ENCODE assay signal across 14 mouse cellular contexts in the genomic region with DNA sequence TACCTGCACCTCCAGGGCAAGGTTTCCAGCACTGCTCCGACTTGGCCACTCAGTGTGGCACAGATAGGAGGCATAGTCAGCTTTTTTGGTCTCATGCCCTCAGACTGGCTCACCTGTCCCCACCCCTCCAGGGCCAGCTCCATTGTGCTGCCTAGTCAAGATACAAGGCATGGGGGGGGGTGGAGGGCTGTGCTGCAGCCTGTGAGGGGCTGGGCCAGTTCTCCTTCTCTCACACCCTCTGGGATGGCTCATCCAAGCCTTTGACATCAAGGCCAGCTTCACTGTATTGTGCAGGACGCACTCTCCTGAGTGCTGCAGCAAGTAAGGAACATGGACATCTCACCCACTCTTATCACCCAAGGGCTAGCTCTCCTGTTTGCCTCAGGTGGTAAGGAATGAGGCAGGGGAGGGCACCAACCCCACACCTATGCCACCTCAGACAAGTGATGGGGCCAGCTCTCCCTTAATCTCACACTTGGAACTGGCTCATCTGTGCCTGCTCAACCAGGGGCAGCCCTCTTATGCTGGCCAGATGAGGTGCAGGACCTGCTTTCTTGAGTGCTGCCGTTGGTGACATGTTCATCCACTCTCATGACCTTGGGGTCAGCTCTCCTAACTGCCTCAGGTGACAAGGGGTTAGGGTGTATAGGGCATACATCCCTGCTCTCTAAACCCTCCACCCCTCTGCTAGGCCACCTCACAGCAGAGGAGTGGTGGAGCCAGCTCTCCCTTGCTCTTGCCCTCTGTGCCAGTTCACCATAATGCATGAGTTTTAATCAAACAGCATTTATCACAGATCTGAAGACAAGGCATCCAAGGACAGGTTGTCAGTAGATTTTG. TPM values are rescaled to one million over a fixed set of nuclear protein-coding genes. Genes with fewer than 3 reads are reported as not detected.
DNase-seq lines count a peak whose midpoint lies in the region; ATAC-seq and TF ChIP-seq lines count a peak whose summit lies in the region.
"Not testable (repeated sequence)": the region's sequence is repeated elsewhere in the genome, so short reads cannot be mapped to it uniquely, and the experiment has no call there.
"Had no signal": no experiment of that assay in that cellular context is flagged by ENCODE, and none has a peak within 500 bp of the region (broad histone marks: within the 10 kb centered on the region; RNA-seq: fewer than 3 reads in every experiment).

No protein-coding gene starts in this region.

- not testable (repeated sequence) for H3K9me3 ChIP-seq in embryonic facial prominence, embryonic 11.5 days (replicated peaks; ENCODE audit: control insufficient read depth, low read length); forebrain, embryonic 15.5 days; hindbrain, embryonic 11.5 days (ENCODE audit: control insufficient read depth, low read length); intestine, embryonic 15.5 days; lung, postnatal 0 days (ENCODE audit: low read length); neural tube, embryonic 11.5 days (ENCODE audit: control insufficient read depth, low read length); stomach, postnatal 0 days (ENCODE audit: control insufficient read depth, low read length)
- peaks cover 18% of the 10 kb centered on the region for H3K9me3 ChIP-seq in limb, embryonic 13.5 days

- not testable (repeated sequence) for H3K4me2 ChIP-seq in embryonic facial prominence, embryonic 11.5 days (ENCODE audit: low read depth, low read length); forebrain, embryonic 15.5 days (replicated peaks); hindbrain, embryonic 11.5 days (replicated peaks; ENCODE audit: low read depth, low read length); intestine, embryonic 15.5 days (replicated peaks); limb, embryonic 13.5 days (replicated peaks); lung, postnatal 0 days (replicated peaks; ENCODE audit: low read depth, low read length); neural tube, embryonic 11.5 days (ENCODE audit: low read depth); stomach, postnatal 0 days (replicated peaks; ENCODE audit: low read depth)

- H3K4me1 ChIP-seq in embryonic facial prominence, embryonic 11.5 days (ENCODE audit: control insufficient read depth, insufficient read depth, low read length); forebrain, embryonic 15.5 days; hindbrain, embryonic 11.5 days (replicated peaks; ENCODE audit: control insufficient read depth, insufficient read depth, low read length); intestine, embryonic 15.5 days (replicated peaks); limb, embryonic 13.5 days; lung, postnatal 0 days (ENCODE audit: insufficient read depth, low read depth, low read length); neural tube, embryonic 11.5 days (ENCODE audit: control insufficient read depth, insufficient read depth, low read length); stomach, postnatal 0 days (replicated peaks; ENCODE audit: control insufficient read depth, insufficient read depth): not testable (repeated sequence)

- not testable (repeated sequence) for DNase-seq in embryonic facial prominence, embryonic 11.5 days (ENCODE audit: low spot score); hindbrain, embryonic 11.5 days (ENCODE audit: low spot score); lung, postnatal 0 days (ENCODE audit: low spot score); neural tube, embryonic 11.5 days (ENCODE audit: low spot score); stomach, postnatal 0 days (ENCODE audit: low spot score)

- 78% methylated on average over 3 of the region's 3 CpGs for WGBS in embryonic facial prominence, embryonic 11.5 days
- WGBS in forebrain, embryonic 15.5 days = 86% methylated on average over 3 of the region's 3 CpGs
- 75% methylated on average over 3 of the region's 3 CpGs for WGBS in hindbrain, embryonic 11.5 days
- 82% methylated on average over 3 of the region's 3 CpGs for WGBS in intestine, embryonic 15.5 days
- 82% methylated on average over 3 of the region's 3 CpGs for WGBS in limb, embryonic 13.5 days
- 76% methylated on average over 3 of the region's 3 CpGs for WGBS in lung, postnatal 0 days
- WGBS in neural tube, embryonic 11.5 days = 86% methylated on average over 3 of the region's 3 CpGs
- 70% methylated on average over 3 of the region's 3 CpGs for WGBS in stomach, postnatal 0 days

- TF ChIP-seq EP300 in lung, postnatal 0 days (IDR thresholded peaks at IDR 0.05); stomach, postnatal 0 days (optimal IDR thresholded peaks at IDR 0.05): not testable (repeated sequence)

- not testable (repeated sequence) for TF ChIP-seq CTCF in lung, postnatal 0 days (IDR thresholded peaks at IDR 0.05); stomach, postnatal 0 days (IDR thresholded peaks at IDR 0.05; ENCODE audit: low read depth)

- H3K4me3 ChIP-seq in embryonic facial prominence, embryonic 11.5 days (ENCODE audit: low read depth, low read length); forebrain, embryonic 15.5 days; hindbrain, embryonic 11.5 days (ENCODE audit: low read depth, low read length); intestine, embryonic 15.5 days (replicated peaks); limb, embryonic 13.5 days; lung, postnatal 0 days (ENCODE audit: low read depth, low read length); neural tube, embryonic 11.5 days (ENCODE audit: low read depth, low read length); stomach, postnatal 0 days (ENCODE audit: low read depth, low read length): not testable (repeated sequence)

- H3K9ac ChIP-seq in embryonic facial prominence, embryonic 11.5 days (replicated peaks; ENCODE audit: low read length); forebrain, embryonic 15.5 days (replicated peaks); hindbrain, embryonic 11.5 days (ENCODE audit: low read depth, low read length); intestine, embryonic 15.5 days; limb, embryonic 13.5 days; lung, postnatal 0 days (replicated peaks; ENCODE audit: low read depth); neural tube, embryonic 11.5 days (ENCODE audit: low read length); stomach, postnatal 0 days (ENCODE audit: low read length): not testable (repeated sequence)

- not testable (repeated sequence) for H3K27me3 ChIP-seq in embryonic facial prominence, embryonic 11.5 days (ENCODE audit: control insufficient read depth, insufficient read depth, low read length); forebrain, embryonic 15.5 days; hindbrain, embryonic 11.5 days (ENCODE audit: control insufficient read depth, insufficient read depth, low read length); intestine, embryonic 15.5 days (replicated peaks); limb, embryonic 13.5 days; lung, postnatal 0 days (replicated peaks; ENCODE audit: insufficient read depth, low read length); neural tube, embryonic 11.5 days (ENCODE audit: control insufficient read depth, insufficient read depth, low read length); stomach, postnatal 0 days (ENCODE audit: control insufficient read depth, insufficient read depth, low read length)

- ATAC-seq in embryonic facial prominence, embryonic 11.5 days (replicated peaks; ENCODE audit: insufficient number of reproducible peaks, low FRiP score, low TSS enrichment, low read depth) = peak; percentile 73; the same call in 1 of the 2 replicates
- ATAC-seq in forebrain, embryonic 15.5 days (replicated peaks) = 0 out of 2 replicates have a peak, but pooled peaks have one; percentile 26
- peak; percentile 59 for ATAC-seq in hindbrain, embryonic 11.5 days (ENCODE audit: low FRiP score)
- ATAC-seq in intestine, embryonic 15.5 days = peak; percentile 25; the same call in 1 of the 2 replicates
- ATAC-seq in limb, embryonic 13.5 days (ENCODE audit: low FRiP score, low read depth) = peak; percentile 51
- peak; percentile 16; the same call in 1 of the 2 replicates for ATAC-seq in lung, postnatal 0 days
- ATAC-seq in neural tube, embryonic 11.5 days (ENCODE audit: insufficient read depth, low FRiP score, low TSS enrichment) = peak; percentile 13
- peak; percentile 53 for ATAC-seq in stomach, postnatal 0 days (ENCODE audit: low FRiP score, low TSS enrichment)

- not testable (repeated sequence) for H3K27ac ChIP-seq in embryonic facial prominence, embryonic 11.5 days (replicated peaks; ENCODE audit: low read depth, low read length); forebrain, embryonic 15.5 days (replicated peaks); hindbrain, embryonic 11.5 days (ENCODE audit: low read depth, low read length); intestine, embryonic 15.5 days; limb, embryonic 13.5 days; lung, postnatal 0 days (ENCODE audit: low read length); neural tube, embryonic 11.5 days (ENCODE audit: low read depth, low read length); stomach, postnatal 0 days (replicated peaks)

- not testable (repeated sequence) for H3K36me3 ChIP-seq in embryonic facial prominence, embryonic 11.5 days (replicated peaks; ENCODE audit: control insufficient read depth, insufficient read depth, low read depth, low read length); forebrain, embryonic 15.5 days; hindbrain, embryonic 11.5 days (ENCODE audit: control insufficient read depth, insufficient read depth, low read length); intestine, embryonic 15.5 days; limb, embryonic 13.5 days; lung, postnatal 0 days (ENCODE audit: insufficient read depth, low read length); neural tube, embryonic 11.5 days (ENCODE audit: control insufficient read depth, insufficient read depth, low read length); stomach, postnatal 0 days (ENCODE audit: control insufficient read depth, insufficient read depth, low read length)

RNA-seq across cellular contexts. Expression of a gene that starts 15.5 kb away (rescaled TPM):
- polyA plus RNA-seq in embryonic facial prominence, embryonic 11.5 days (2014; fragmentation: Nextera tagmentation; extraction: Ambion mirVana) = not detected in 2 replicates
- not detected in 2 replicates for polyA plus RNA-seq in forebrain, embryonic 15.5 days (2015; fragmentation: Nextera tagmentation; extraction: Ambion mirVana)
- not detected in 2 replicates for polyA plus RNA-seq in hindbrain, embryonic 11.5 days (2014; fragmentation: Nextera tagmentation; extraction: Ambion mirVana)
- polyA plus RNA-seq in intestine, embryonic 15.5 days (2015; fragmentation: Nextera tagmentation; extraction: Ambion mirVana) = 0.23 TPM in 1 of 2 replicates, not detected in the other
- polyA plus RNA-seq in limb, embryonic 13.5 days (2015; fragmentation: Nextera tagmentation; extraction: Ambion mirVana) = 0.18 and 0.33 TPM in 2 replicates
- polyA plus RNA-seq in lung, postnatal 0 days (2015; fragmentation: Nextera tagmentation; extraction: Ambion mirVana) = not detected in 2 replicates
- polyA plus RNA-seq in neural tube, embryonic 11.5 days (2014; fragmentation: Nextera tagmentation; extraction: Ambion mirVana) = not detected in 2 replicates
- not detected in 2 replicates for polyA plus RNA-seq in stomach, postnatal 0 days (2015; fragmentation: Nextera tagmentation; extraction: Ambion mirVana)
- polyA plus RNA-seq: brain, embryonic 14.5 days; frontal cortex, adult 2 months; lung, embryonic 14.5 days; thymus, adult 2 months had no signal

RNA-seq across cellular contexts. Expression of a gene that starts 32.6 kb away (rescaled TPM):
- polyA plus RNA-seq in embryonic facial prominence, embryonic 11.5 days (2014; fragmentation: Nextera tagmentation; extraction: Ambion mirVana) = not detected in 2 replicates
- not detected in 2 replicates for polyA plus RNA-seq in forebrain, embryonic 15.5 days (2015; fragmentation: Nextera tagmentation; extraction: Ambion mirVana)
- not detected in 2 replicates for polyA plus RNA-seq in hindbrain, embryonic 11.5 days (2014; fragmentation: Nextera tagmentation; extraction: Ambion mirVana)
- polyA plus RNA-seq in intestine, embryonic 15.5 days (2015; fragmentation: Nextera tagmentation; extraction: Ambion mirVana) = not detected in 2 replicates
- not detected in 2 replicates for polyA plus RNA-seq in limb, embryonic 13.5 days (2015; fragmentation: Nextera tagmentation; extraction: Ambion mirVana)
- not detected in 2 replicates for polyA plus RNA-seq in lung, postnatal 0 days (2015; fragmentation: Nextera tagmentation; extraction: Ambion mirVana)
- polyA plus RNA-seq in neural tube, embryonic 11.5 days (2014; fragmentation: Nextera tagmentation; extraction: Ambion mirVana) = not detected in 2 replicates
- polyA plus RNA-seq in stomach, postnatal 0 days (2015; fragmentation: Nextera tagmentation; extraction: Ambion mirVana) = not detected in 2 replicates
- polyA plus RNA-seq: brain, embryonic 14.5 days; frontal cortex, adult 2 months; limb, embryonic 14.5 days; lung, embryonic 14.5 days; thymus, adult 2 months; urinary bladder, adult 2 months had no signal

RNA-seq across cellular contexts. Expression of a gene that starts 57.2 kb away (rescaled TPM):
- polyA plus RNA-seq in embryonic facial prominence, embryonic 11.5 days (2014; fragmentation: Nextera tagmentation; extraction: Ambion mirVana) = not detected in 2 replicates
- not detected in 2 replicates for polyA plus RNA-seq in forebrain, embryonic 15.5 days (2015; fragmentation: Nextera tagmentation; extraction: Ambion mirVana)
- not detected in 2 replicates for polyA plus RNA-seq in hindbrain, embryonic 11.5 days (2014; fragmentation: Nextera tagmentation; extraction: Ambion mirVana)
- polyA plus RNA-seq in intestine, embryonic 15.5 days (2015; fragmentation: Nextera tagmentation; extraction: Ambion mirVana) = not detected in 2 replicates
- not detected in 2 replicates for polyA plus RNA-seq in limb, embryonic 13.5 days (2015; fragmentation: Nextera tagmentation; extraction: Ambion mirVana)
- not detected in 2 replicates for polyA plus RNA-seq in lung, postnatal 0 days (2015; fragmentation: Nextera tagmentation; extraction: Ambion mirVana)
- polyA plus RNA-seq in neural tube, embryonic 11.5 days (2014; fragmentation: Nextera tagmentation; extraction: Ambion mirVana) = not detected in 2 replicates
- polyA plus RNA-seq in stomach, postnatal 0 days (2015; fragmentation: Nextera tagmentation; extraction: Ambion mirVana) = not detected in 2 replicates
- polyA plus RNA-seq: brain, embryonic 14.5 days; frontal cortex, adult 2 months; limb, embryonic 14.5 days; lung, embryonic 14.5 days; thymus, adult 2 months; urinary bladder, adult 2 months had no signal

Comparison
In these comparisons a context has a peak if more than half of its experiments do, and no peak if none do; other contexts are left out.
1. ATAC-seq: peak in every context shown above with its lines; median percentile 73 in embryonic facial prominence, embryonic 11.5 days; 59 in hindbrain, embryonic 11.5 days; 53 in stomach, postnatal 0 days; 51 in limb, embryonic 13.5 days; 26 in forebrain, embryonic 15.5 days; 25 in intestine, embryonic 15.5 days; 16 in lung, postnatal 0 days; 13 in neural tube, embryonic 11.5 days.